Mouse (Mus musculus): ENCODE results near the gene Naip5.
"Not testable (repeated sequence)": the region's sequence is repeated elsewhere in the genome, so short reads cannot be mapped to it uniquely, and the experiment has no call there.

Naip5 gene

GRCm38 (mm10) chr13:100246223-100246622 lies at the start of gene Naip5:
Gene Naip5, minus strand, starts transcription at chr13:100246323.
- DNase-seq = not testable (repeated sequence)

- no peak for DNase-seq
These were observed 38.5 kb upstream of the Naip5 start for GRCm38 (mm10) chr13:100284611-100285010.

GRCm38 (mm10) chr13:100271474-100272132 lies 25.5 kb upstream of the Naip5 start:
- not testable (repeated sequence) for DNase-seq

- not testable (repeated sequence) for DNase-seq
These were observed 10.9 kb upstream of the Naip5 start for GRCm38 (mm10) chr13:100256996-100257395.

GRCm38 (mm10) chr13:100255925-100256324 lies 9.8 kb upstream of the Naip5 start:
- not testable (repeated sequence) for DNase-seq

- DNase-seq = not testable (repeated sequence)
These were observed 5.8 kb upstream of the Naip5 start for GRCm38 (mm10) chr13:100251897-100252296.

- DNase-seq = not testable (repeated sequence)
These were observed 885 bp upstream of the Naip5 start for GRCm38 (mm10) chr13:100246896-100247519.

- DNase-seq = no peak
These were observed 2.4 kb downstream of the Naip5 start for GRCm38 (mm10) chr13:100243702-100244101.

- not testable (repeated sequence) for DNase-seq
These were observed 32.4 kb downstream of the Naip5 start for GRCm38 (mm10) chr13:100213683-100214082.

GRCm38 (mm10) chr13:100210540-100210939 lies 35.6 kb downstream of the Naip5 start:
- peak; percentile 48 for DNase-seq

- no peak for DNase-seq
These were observed 42.8 kb downstream of the Naip5 start for GRCm38 (mm10) chr13:100203319-100203718.

GRCm38 (mm10) chr13:100201659-100202333 lies 44.3 kb downstream of the Naip5 start, which contains the start of gene Naip2:
Gene Naip2, minus strand, starts transcription at chr13:100202092.
- not testable (repeated sequence) for DNase-seq

- DNase-seq = no peak
These were observed 45.3 kb downstream of the Naip5 start for GRCm38 (mm10) chr13:100200778-100201177.

GRCm38 (mm10) chr13:100195421-100195820 lies 50.7 kb downstream of the Naip5 start:
- DNase-seq = no peak

GRCm38 (mm10) chr13:100183111-100183510 lies 63.0 kb downstream of the Naip5 start:
- DNase-seq = not testable (repeated sequence)

GRCm38 (mm10) chr13:100174360-100174759 lies 71.8 kb downstream of the Naip5 start:
- DNase-seq = not testable (repeated sequence)

GRCm38 (mm10) chr13:100166378-100166777 lies 79.7 kb downstream of the Naip5 start:
- DNase-seq = not testable (repeated sequence)

GRCm38 (mm10) chr13:100162467-100162866 lies 83.7 kb downstream of the Naip5 start:
- not testable (repeated sequence) for DNase-seq

All from thymus, postnatal 4 days (tissue).